Mouse (Mus musculus) MEL (cell line): ENCODE measurements around the gene Mmrn1.

Experiments
- CHD2 ChIP-seq: IDR thresholded peaks from 2 replicates; pipeline ENCODE4 v1.6.1; 2011; ENCODE audit warnings: low read length, improper control_type of control experiment
- CTCF ChIP-seq, 3 experiments: IDR thresholded peaks in 2 of 3; conservative IDR thresholded peaks in 1 of 3; 2 replicates each; pipeline ENCODE4 v1.5.1; 2011 to 2012; ENCODE audit warnings: low read length in 3 of 3, low read depth in 2 of 3, mild to moderate bottlenecking in 2 of 3, improper control_type of control experiment in 1 of 3, inconsistent platforms in 1 of 3, mixed read lengths in 1 of 3, moderate library complexity in 1 of 3; ENCODE audit not compliant: control insufficient read depth in 1 of 3, insufficient read depth in 1 of 3, poor library complexity in 1 of 3, severe bottlenecking in 1 of 3
- E2F4 ChIP-seq: IDR thresholded peaks from 2 replicates; pipeline ENCODE4 v1.6.1; 2011; ENCODE audit warnings: low read depth, low read length, improper control_type of control experiment, borderline replicate concordance
- MAX ChIP-seq: IDR thresholded peaks from 2 replicates; pipeline ENCODE4 v1.6.1; 2011; ENCODE audit warnings: low read length, improper control_type of control experiment
- POLR2A ChIP-seq, 2 experiments: IDR thresholded peaks; 2 replicates each; pipeline ENCODE4 v1.6.1; 2011 to 2012; ENCODE audit warnings: low read length in 2 of 2, mild to moderate bottlenecking in 2 of 2, control low read depth in 1 of 2, improper control_type of control experiment in 1 of 2, low read depth in 1 of 2, moderate library complexity in 1 of 2; ENCODE audit not compliant: control insufficient read depth in 1 of 2, insufficient read depth in 1 of 2, poor library complexity in 1 of 2
- POLR2AphosphoS5 ChIP-seq: IDR thresholded peaks from 2 replicates; pipeline ENCODE4 v1.6.1; 2012; ENCODE audit warnings: low read depth, borderline replicate concordance, mild to moderate bottlenecking, inconsistent platforms, low read length, moderate library complexity, mixed read lengths
- RCOR1 ChIP-seq: IDR thresholded peaks from 2 replicates; pipeline ENCODE4 v1.6.1; 2012; ENCODE audit warnings: low read depth, mild to moderate bottlenecking, inconsistent platforms, low read length, improper control_type of control experiment

DNA sequence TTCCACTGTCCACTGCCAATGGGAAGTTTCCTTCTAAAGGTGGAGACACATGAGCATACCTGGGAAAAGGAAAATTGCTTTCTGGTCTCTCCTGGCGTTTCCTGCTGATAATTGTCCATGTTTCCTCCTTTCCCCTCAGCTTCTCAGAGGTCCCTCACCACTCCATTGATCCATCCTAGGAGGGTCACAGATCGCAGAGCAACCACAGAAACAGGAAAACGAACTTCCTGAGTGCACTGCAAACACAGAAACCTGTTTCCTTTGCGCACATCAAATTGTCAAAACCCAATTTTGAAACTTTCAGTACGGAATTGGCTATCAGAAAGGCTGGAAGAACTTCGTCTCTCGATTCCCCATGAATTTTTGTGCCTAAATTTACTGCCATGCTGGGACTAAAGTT lies 19.4 kb downstream of the Mmrn1 start:
- TF ChIP-seq CTCF (IDR thresholded peaks at IDR 0.05 in 2 of 3, conservative IDR thresholded peaks at IDR 0.05 in 1 of 3; ENCODE audit: control insufficient read depth in 1 of 3, insufficient read depth in 1 of 3, low read depth in 2 of 3, low read length in 3 of 3, poor library complexity in 1 of 3, severe bottlenecking in 1 of 3) (no peak), E2F4 (no peak), POLR2A (IDR thresholded peaks at IDR 0.05; ENCODE audit: control insufficient read depth in 1 of 2, insufficient read depth in 1 of 2, low read depth in 1 of 2, low read length in 2 of 2, poor library complexity in 1 of 2) (no peak), MAX (no peak), POLR2AphosphoS5 (no peak), RCOR1 (no peak), CHD2 (no peak)
